Mouse (Mus musculus) E14TG2a.4 (cell line): ENCODE data around the gene Hoxc6.

Experiments
- CTCF ChIP-seq: conservative IDR thresholded peaks from 2 replicates; pipeline ENCODE4 v1.5.1; 2014; ENCODE audit warnings: low read length
- NANOG ChIP-seq: IDR thresholded peaks from 2 replicates; pipeline ENCODE4 v1.6.1; 2014; ENCODE audit warnings: borderline replicate concordance, low read length, mixed read lengths
- POU5F1 ChIP-seq: IDR thresholded peaks from 2 replicates; pipeline ENCODE4 v1.6.1; 2014; ENCODE audit warnings: low read length, borderline replicate concordance

DNA sequence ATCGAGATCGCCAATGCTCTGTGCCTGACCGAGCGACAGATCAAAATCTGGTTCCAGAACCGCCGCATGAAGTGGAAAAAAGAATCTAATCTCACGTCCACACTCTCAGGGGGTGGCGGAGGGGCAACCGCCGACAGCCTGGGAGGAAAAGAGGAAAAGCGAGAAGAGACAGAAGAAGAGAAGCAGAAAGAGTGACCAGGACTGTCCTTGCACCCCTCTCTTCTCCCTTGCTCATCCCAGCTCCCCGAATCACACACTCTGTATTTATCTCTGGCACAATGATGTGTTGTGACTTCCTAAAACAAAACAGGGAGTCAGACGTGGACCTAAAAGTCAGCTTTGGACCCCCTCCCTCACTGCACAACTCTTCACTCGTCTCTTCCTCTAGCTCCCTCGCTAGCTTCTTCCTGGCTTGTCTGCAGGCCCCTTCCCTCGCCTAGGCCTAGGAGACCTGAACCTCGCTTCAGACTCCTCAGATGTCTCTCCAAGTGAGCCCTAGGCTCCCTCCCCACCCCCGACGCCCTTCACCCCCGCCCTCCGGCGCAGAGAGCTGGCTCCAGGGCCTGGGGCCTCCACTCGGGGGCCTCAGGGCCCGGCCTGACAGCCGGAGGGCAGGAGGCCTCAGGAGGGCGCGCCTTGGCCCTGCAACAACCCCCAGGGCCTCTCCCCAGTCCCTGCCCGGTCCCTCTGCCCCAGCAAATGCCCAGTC, 12.9 kb downstream of the Hoxc6 start:
- no peak for TF ChIP-seq CTCF
- TF ChIP-seq POU5F1, result no peak
- TF ChIP-seq NANOG, result no peak
